Mouse (Mus musculus): ENCODE measurements around the gene Fyb2. TPM values are rescaled to one million over a fixed set of nuclear protein-coding genes. Genes with fewer than 3 reads are reported as not detected.

Fyb2 gene
- polyA plus RNA-seq, 1 experiment from 2014 or later, result 0.13 TPM

DNA sequence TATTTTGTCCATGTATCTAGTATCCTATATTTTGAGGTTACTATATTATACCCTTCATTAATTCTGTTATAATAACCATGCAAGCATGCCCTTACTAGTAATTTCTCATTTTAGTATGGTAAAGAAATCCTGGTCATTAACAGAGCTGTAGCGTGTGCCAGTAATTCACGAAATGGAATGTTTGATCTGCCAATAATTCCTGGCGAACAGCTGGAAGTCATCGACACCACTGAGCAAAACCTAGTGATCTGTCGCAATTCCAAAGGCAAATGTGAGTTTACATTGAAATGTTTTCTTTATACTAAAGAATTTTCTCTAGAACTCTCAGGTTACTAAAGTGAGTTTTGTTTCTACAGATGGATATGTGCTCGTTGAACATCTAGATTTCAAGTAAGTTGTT lies 102.2 kb downstream of the Fyb2 start:
- H3K9me3 ChIP-seq (ENCODE audit: control insufficient read depth, low read length), result no peaks in the 10 kb centered on the region
- no peak overlapping the region for H3K4me3 ChIP-seq (ENCODE audit: low read length)
- H3K27me3 ChIP-seq (ENCODE audit: control insufficient read depth, insufficient read depth, low read depth, low read length), result no peaks in the 10 kb centered on the region
- H3K9ac ChIP-seq (ENCODE audit: low read length), result no peak overlapping the region
- H3K36me3 ChIP-seq (ENCODE audit: control insufficient read depth, insufficient read depth, low read length), result no peaks in the 10 kb centered on the region
- H3K27ac ChIP-seq (ENCODE audit: low read length), result no peak overlapping the region
- WGBS, result 35% methylated on average over 6 of the region's 6 CpGs
- H3K4me2 ChIP-seq (ENCODE audit: low read depth, low read length), result no peak overlapping the region
- peak; percentile 57 for ATAC-seq (ENCODE audit: low read depth)
- H3K4me1 ChIP-seq (replicated peaks; ENCODE audit: control insufficient read depth, insufficient read depth, low read length), result peaks cover 6% of the 10 kb centered on the region

- WGBS, result 70% methylated on average over 4 of the region's 4 CpGs
- no peaks in the 10 kb centered on the region for H3K9me3 ChIP-seq (ENCODE audit: control insufficient read depth, low read length)
- H3K36me3 ChIP-seq (ENCODE audit: control insufficient read depth, insufficient read depth, low read length), result no peaks in the 10 kb centered on the region
- H3K27me3 ChIP-seq (ENCODE audit: control insufficient read depth, insufficient read depth, low read depth, low read length), result no peaks in the 10 kb centered on the region
- no peak for ATAC-seq (ENCODE audit: low read depth)
- no peak overlapping the region for H3K9ac ChIP-seq (ENCODE audit: low read length)
- H3K4me2 ChIP-seq (ENCODE audit: low read depth, low read length), result no peak overlapping the region
- H3K27ac ChIP-seq (ENCODE audit: low read length), result no peak overlapping the region
- H3K4me3 ChIP-seq (ENCODE audit: low read length), result no peak overlapping the region
- peaks cover 6% of the 10 kb centered on the region for H3K4me1 ChIP-seq (replicated peaks; ENCODE audit: control insufficient read depth, insufficient read depth, low read length)
Measured at GRCm38 (mm10) chr4:105016006-105016613, 102.9 kb downstream of the Fyb2 start.

DNA sequence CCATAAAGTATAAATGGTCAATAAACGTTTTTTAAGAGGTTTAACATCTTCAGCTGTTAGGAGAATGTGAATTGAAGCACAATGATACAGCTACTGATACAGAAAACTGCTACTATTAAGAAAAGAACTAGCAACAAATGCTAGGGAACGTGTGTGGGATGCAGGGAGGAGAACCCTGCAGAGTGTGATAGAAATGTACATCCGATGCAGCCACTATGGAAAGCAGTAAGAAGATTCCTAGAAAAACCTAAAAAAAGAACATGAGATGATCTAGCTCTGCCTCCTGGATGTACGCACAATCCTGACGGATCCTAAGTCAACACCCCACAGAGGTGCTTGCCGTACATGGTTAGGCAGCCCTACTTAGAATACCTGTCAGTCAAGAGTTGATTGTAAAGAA lies 114.0 kb downstream of the Fyb2 start:
- no peak for ATAC-seq (ENCODE audit: low read depth)
- H3K36me3 ChIP-seq (ENCODE audit: control insufficient read depth, insufficient read depth, low read length), result no peaks in the 10 kb centered on the region
- H3K27ac ChIP-seq (ENCODE audit: low read length), result no peak overlapping the region
- peaks cover 3% of the 10 kb centered on the region; the same call in 1 of the 2 replicates for H3K4me1 ChIP-seq (replicated peaks; ENCODE audit: control insufficient read depth, insufficient read depth, low read length)
- no peaks in the 10 kb centered on the region for H3K9me3 ChIP-seq (ENCODE audit: control insufficient read depth, low read length)
- no peak overlapping the region for H3K4me3 ChIP-seq (ENCODE audit: low read length)
- H3K9ac ChIP-seq (ENCODE audit: low read length), result no peak overlapping the region
- no peaks in the 10 kb centered on the region for H3K27me3 ChIP-seq (ENCODE audit: control insufficient read depth, insufficient read depth, low read depth, low read length)
- H3K4me2 ChIP-seq (ENCODE audit: low read depth, low read length), result no peak overlapping the region
- 68% methylated on average over 6 of the region's 6 CpGs for WGBS

DNA sequence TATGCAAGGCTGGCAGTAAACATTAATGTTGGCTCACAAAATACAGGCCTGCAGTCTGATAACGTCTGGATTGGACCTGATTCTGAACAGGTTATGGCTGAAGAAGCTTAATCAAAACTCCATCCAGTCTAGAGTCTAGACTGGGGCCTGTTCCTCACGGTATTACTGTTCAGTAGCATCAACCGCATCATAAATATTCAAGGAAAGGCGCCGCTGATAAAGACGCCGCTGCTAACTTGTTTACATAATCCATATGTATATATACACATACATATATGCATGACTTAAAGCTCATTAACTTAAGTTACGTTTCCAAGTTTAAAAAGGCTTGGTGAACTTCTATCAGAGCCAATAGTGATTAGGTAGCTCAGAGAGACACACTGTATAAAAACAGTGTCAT lies 117.8 kb downstream of the Fyb2 start:
- ATAC-seq (ENCODE audit: low read depth), result no peak
- Histone ChIP-seq H3K36me3 (ENCODE audit: control insufficient read depth, insufficient read depth, low read length) (no peaks in the 10 kb centered on the region), H3K9me3 (ENCODE audit: control insufficient read depth, low read length) (no peaks in the 10 kb centered on the region), H3K27me3 (ENCODE audit: control insufficient read depth, insufficient read depth, low read depth, low read length) (no peaks in the 10 kb centered on the region), H3K4me3 (ENCODE audit: low read length) (no peak overlapping the region), H3K27ac (ENCODE audit: low read length) (no peak overlapping the region), H3K9ac (ENCODE audit: low read length) (no peak overlapping the region), H3K4me1 (replicated peaks; ENCODE audit: control insufficient read depth, insufficient read depth, low read length) (peaks cover 3% of the 10 kb centered on the region; the same call in 1 of the 2 replicates), H3K4me2 (ENCODE audit: low read depth, low read length) (no peak overlapping the region)
- WGBS, result 46% methylated on average over 8 of the region's 8 CpGs

GRCm38 (mm10) chr4:105033153-105033552 lies 119.9 kb downstream of the Fyb2 start:
- WGBS, result 50% methylated on average over 7 of the region's 7 CpGs
- no peak overlapping the region for H3K4me3 ChIP-seq (ENCODE audit: low read length)
- H3K4me2 ChIP-seq (ENCODE audit: low read depth, low read length), result no peak overlapping the region
- H3K9ac ChIP-seq (ENCODE audit: low read length), result no peak overlapping the region
- no peaks in the 10 kb centered on the region for H3K27me3 ChIP-seq (ENCODE audit: control insufficient read depth, insufficient read depth, low read depth, low read length)
- no peak for ATAC-seq (ENCODE audit: low read depth)
- peaks cover 3% of the 10 kb centered on the region; the same call in 1 of the 2 replicates for H3K4me1 ChIP-seq (replicated peaks; ENCODE audit: control insufficient read depth, insufficient read depth, low read length)
- H3K27ac ChIP-seq (ENCODE audit: low read length), result no peak overlapping the region
- H3K36me3 ChIP-seq (ENCODE audit: control insufficient read depth, insufficient read depth, low read length), result no peaks in the 10 kb centered on the region
- no peaks in the 10 kb centered on the region for H3K9me3 ChIP-seq (ENCODE audit: control insufficient read depth, low read length)

DNA sequence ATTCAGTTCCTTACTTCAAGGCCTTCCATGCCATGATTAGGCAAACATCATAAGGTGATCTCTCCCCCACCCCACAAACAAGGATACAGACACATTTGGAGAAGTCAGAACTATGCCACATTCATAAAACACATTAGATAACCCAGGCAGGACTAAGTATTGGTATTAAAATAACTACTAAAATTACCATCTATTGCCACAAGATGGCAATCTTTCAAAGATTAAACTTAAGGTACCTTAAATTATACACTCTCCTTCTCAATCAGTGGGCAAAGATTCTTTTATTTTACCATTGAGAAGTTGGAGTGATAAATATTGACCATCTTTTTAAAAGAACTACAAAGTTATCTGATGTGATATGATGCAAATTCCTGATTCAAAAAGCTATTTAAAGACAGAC lies 121.0 kb downstream of the Fyb2 start:
- Histone ChIP-seq H3K9me3 (ENCODE audit: control insufficient read depth, low read length) (no peaks in the 10 kb centered on the region), H3K36me3 (ENCODE audit: control insufficient read depth, insufficient read depth, low read length) (no peaks in the 10 kb centered on the region), H3K4me2 (ENCODE audit: low read depth, low read length) (no peak overlapping the region), H3K27ac (ENCODE audit: low read length) (no peak overlapping the region), H3K9ac (ENCODE audit: low read length) (no peak overlapping the region), H3K4me1 (replicated peaks; ENCODE audit: control insufficient read depth, insufficient read depth, low read length) (peaks cover 3% of the 10 kb centered on the region; the same call in 1 of the 2 replicates), H3K4me3 (ENCODE audit: low read length) (no peak overlapping the region), H3K27me3 (ENCODE audit: control insufficient read depth, insufficient read depth, low read depth, low read length) (no peaks in the 10 kb centered on the region)
- ATAC-seq (ENCODE audit: low read depth), result no peak

DNA sequence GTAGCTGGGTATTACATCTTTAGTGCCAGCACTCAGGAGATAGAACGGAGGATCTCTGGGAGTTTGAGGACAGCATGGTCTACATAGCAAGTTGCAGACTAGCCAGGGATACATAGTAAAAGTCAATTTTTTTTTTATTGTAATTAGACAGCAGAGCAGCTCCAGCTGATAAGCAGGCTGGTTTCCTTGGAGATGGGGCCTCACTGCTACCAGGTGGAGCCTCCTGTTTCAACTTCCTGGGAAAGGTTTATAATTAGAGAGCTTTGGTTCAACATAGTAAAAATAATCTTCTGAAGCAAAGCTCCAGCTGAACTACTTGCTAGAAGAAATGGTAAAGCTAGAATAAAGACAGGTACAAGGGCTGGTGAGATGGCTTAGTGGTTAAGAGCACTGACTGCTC lies 136.8 kb downstream of the Fyb2 start:
- H3K9ac ChIP-seq (ENCODE audit: low read length), result no peak overlapping the region
- 65% methylated on average over 1 of the region's 1 CpGs for WGBS
- no peaks in the 10 kb centered on the region for H3K27me3 ChIP-seq (ENCODE audit: control insufficient read depth, insufficient read depth, low read depth, low read length)
- H3K27ac ChIP-seq (ENCODE audit: low read length), result no peak overlapping the region
- no peaks in the 10 kb centered on the region for H3K9me3 ChIP-seq (ENCODE audit: control insufficient read depth, low read length)
- no peaks in the 10 kb centered on the region for H3K4me1 ChIP-seq (replicated peaks; ENCODE audit: control insufficient read depth, insufficient read depth, low read length)
- no peak for ATAC-seq (ENCODE audit: low read depth)
- H3K4me2 ChIP-seq (ENCODE audit: low read depth, low read length), result no peak overlapping the region
- no peak overlapping the region for H3K4me3 ChIP-seq (ENCODE audit: low read length)
- no peaks in the 10 kb centered on the region for H3K36me3 ChIP-seq (ENCODE audit: control insufficient read depth, insufficient read depth, low read length)

- no peaks in the 10 kb centered on the region for H3K36me3 ChIP-seq (ENCODE audit: control insufficient read depth, insufficient read depth, low read length)
- no peaks in the 10 kb centered on the region for H3K27me3 ChIP-seq (ENCODE audit: control insufficient read depth, insufficient read depth, low read depth, low read length)
- no peak overlapping the region for H3K27ac ChIP-seq (ENCODE audit: low read length)
- ATAC-seq (ENCODE audit: low read depth), result no peak
- no peaks in the 10 kb centered on the region for H3K9me3 ChIP-seq (ENCODE audit: control insufficient read depth, low read length)
- no peak overlapping the region for H3K4me3 ChIP-seq (ENCODE audit: low read length)
- 89% methylated on average over 5 of the region's 5 CpGs for WGBS
- H3K4me2 ChIP-seq (ENCODE audit: low read depth, low read length), result no peak overlapping the region
- H3K4me1 ChIP-seq (replicated peaks; ENCODE audit: control insufficient read depth, insufficient read depth, low read length), result no peaks in the 10 kb centered on the region
- no peak overlapping the region for H3K9ac ChIP-seq (ENCODE audit: low read length)
Measured at GRCm38 (mm10) chr4:105051291-105051690, 138.0 kb downstream of the Fyb2 start.
